ENCODE assay signal across 16 mouse cellular contexts in genomic region chr7:64550856-64551255, GRCm38 (mm10). TPM values are rescaled to one million over a fixed set of nuclear protein-coding genes. Genes with fewer than 3 reads are reported as not detected.
DNase-seq lines count a peak whose midpoint lies in the region; ATAC-seq and TF ChIP-seq lines count a peak whose summit lies in the region.
"Had no signal": no experiment of that assay in that cellular context is flagged by ENCODE, and none has a peak within 500 bp of the region (broad histone marks: within the 10 kb centered on the region; RNA-seq: fewer than 3 reads in every experiment).

No protein-coding gene starts in this region.

- H3K4me2 ChIP-seq in midbrain, embryonic 14.5 days (ENCODE audit: low read length) = no peak overlapping the region
- H3K4me2 ChIP-seq: heart, embryonic 15.5 days; limb, embryonic 13.5 days had no signal

- no peak overlapping the region for H3K9ac ChIP-seq in midbrain, embryonic 14.5 days (replicated peaks; ENCODE audit: low read length)
- H3K9ac ChIP-seq: heart, embryonic 15.5 days; limb, embryonic 13.5 days had no signal

- ATAC-seq in midbrain, embryonic 14.5 days (ENCODE audit: low FRiP score, low TSS enrichment) = peak; percentile 32; the same call in 1 of the 2 replicates
- ATAC-seq: intestine, postnatal 0 days had no signal

- H3K36me3 ChIP-seq in midbrain, embryonic 14.5 days (ENCODE audit: control insufficient read depth, insufficient read depth, low read length) = peaks cover 6% of the 10 kb centered on the region; the same call in 1 of the 2 replicates
- H3K36me3 ChIP-seq: G1E; heart, embryonic 15.5 days; limb, embryonic 13.5 days had no signal

- H3K27ac ChIP-seq in layer of hippocampus, adult 2 months = peak overlapping the region; percentile 59
- H3K27ac ChIP-seq in midbrain, embryonic 14.5 days (replicated peaks; ENCODE audit: low read depth, low read length) = no peak overlapping the region
- H3K27ac ChIP-seq: heart, embryonic 15.5 days; limb, embryonic 13.5 days had no signal

- H3K27me3 ChIP-seq in midbrain, embryonic 14.5 days (ENCODE audit: control insufficient read depth, insufficient read depth, low read length) = no peaks in the 10 kb centered on the region
- H3K27me3 ChIP-seq: heart, embryonic 15.5 days; limb, embryonic 13.5 days had no signal

- peak; percentile 62 to 63 for DNase-seq in cerebellum, postnatal 14 days
- DNase-seq in cerebellum, adult 9-10 months = no peak
- DNase-seq in layer of hippocampus, adult 2 months (ENCODE audit: low spot score in 2 of 2) = no peak
- no peak for DNase-seq in layer of hippocampus, adult 9-11 months
- DNase-seq in brain, embryonic 14.5 days (ENCODE audit: low read depth) = peak; percentile 59
- peak; percentile 29 for DNase-seq in midbrain, embryonic 14.5 days
- DNase-seq in ovary, adult 18-20 months (ENCODE audit: low spot score) = no peak
- DNase-seq in spleen, postnatal 4 days (ENCODE audit: low spot score in 2 of 2) = no peak
- DNase-seq: B cell, adult 2 months; embryo, embryonic 11 days; lung, adult 2 months; thymus, postnatal 14 days had no signal

- H3K4me1 ChIP-seq in midbrain, embryonic 14.5 days (ENCODE audit: control insufficient read depth, insufficient read depth, low read length) = peaks cover 8% of the 10 kb centered on the region; the same call in 1 of the 2 replicates
- H3K4me1 ChIP-seq: heart, embryonic 15.5 days; limb, embryonic 13.5 days had no signal

- 63% methylated on average over 1 of the region's 1 CpGs for WGBS in midbrain, embryonic 14.5 days

- H3K4me3 ChIP-seq in layer of hippocampus, adult 2 months = no peak overlapping the region
- H3K4me3 ChIP-seq in midbrain, embryonic 14.5 days (replicated peaks; ENCODE audit: low read depth, low read length) = no peak overlapping the region
- H3K4me3 ChIP-seq: heart, embryonic 15.5 days; limb, embryonic 13.5 days had no signal

- no peak for TF ChIP-seq POLR2A in brain, embryonic 14.5 days (IDR thresholded peaks at IDR 0.05; ENCODE audit: borderline replicate concordance, extremely low read depth, insufficient read depth, insufficient read length, poor library complexity, severe bottlenecking)

- no peaks in the 10 kb centered on the region for H3K9me3 ChIP-seq in midbrain, embryonic 14.5 days (ENCODE audit: control insufficient read depth, low read length)
- H3K9me3 ChIP-seq: heart, embryonic 15.5 days; limb, embryonic 13.5 days had no signal

- TF ChIP-seq CTCF in layer of hippocampus, adult 2 months (conservative IDR thresholded peaks at IDR 0.05) = no peak
- TF ChIP-seq CTCF in brain, embryonic 14.5 days (IDR thresholded peaks at IDR 0.05; ENCODE audit: borderline replicate concordance, extremely low read depth, insufficient read depth, insufficient read length) = no peak

RNA-seq across cellular contexts. Expression of gene Apba2, which starts 49.4 kb away (rescaled TPM):
- total RNA-seq in layer of hippocampus, adult 2 months (2021) = 100 to 1,000 TPM; 249 to 259 TPM
- 152 and 182 TPM in 2 replicates for polyA plus RNA-seq in brain, embryonic 14.5 days (2012; rRNA removed)
- polyA plus RNA-seq in midbrain, embryonic 14.5 days (2014; fragmentation: Nextera tagmentation; extraction: Ambion mirVana) = 181 and 184 TPM in 2 replicates
- polyA plus RNA-seq: G1E had no signal

Comparison
In these comparisons a context has a peak if more than half of its experiments do, and no peak if none do; other contexts are left out.
1. DNase-seq: peak in cerebellum, postnatal 14 days (2 of 2), brain, embryonic 14.5 days (single experiment) and midbrain, embryonic 14.5 days (single experiment); none in cerebellum, adult 9-10 months (single experiment), layer of hippocampus, adult 2 months (0 of 2), layer of hippocampus, adult 9-11 months (single experiment), ovary, adult 18-20 months (single experiment) and spleen, postnatal 4 days (0 of 2).